Mouse (Mus musculus): ENCODE results near the gene Eya4. TPM values are rescaled to one million over a fixed set of nuclear protein-coding genes. Genes with fewer than 3 reads are reported as not detected.

Eya4 gene
- polyA plus RNA-seq, 1 experiment from 2014 or later: 0.77 TPM

- no peak overlapping the region for H3K4me2 ChIP-seq (ENCODE audit: low read length)
- WGBS: 90% methylated on average over 6 of the region's 6 CpGs
- no peaks in the 10 kb centered on the region for H3K9me3 ChIP-seq (ENCODE audit: control insufficient read depth, low read length)
- no peaks in the 10 kb centered on the region for H3K4me1 ChIP-seq (replicated peaks; ENCODE audit: control insufficient read depth, insufficient read depth, low read length)
- no peak overlapping the region for H3K9ac ChIP-seq (ENCODE audit: low read length)
- no peak for DNase-seq (ENCODE audit: low spot score)
- H3K36me3 ChIP-seq (ENCODE audit: control insufficient read depth, insufficient read depth, low read length): no peaks in the 10 kb centered on the region
- H3K27me3 ChIP-seq (replicated peaks; ENCODE audit: control insufficient read depth, insufficient read depth, low read length): no peaks in the 10 kb centered on the region
- no peak overlapping the region for H3K4me3 ChIP-seq (ENCODE audit: low read depth, low read length)
- ATAC-seq (replicated peaks; ENCODE audit: low FRiP score, low TSS enrichment, low read depth): no peak
- H3K27ac ChIP-seq (ENCODE audit: low read depth): no peak overlapping the region
Observed at GRCm38 (mm10) chr10:23185391-23185790, 165.2 kb downstream of the Eya4 start.

- Histone ChIP-seq H3K27me3 (replicated peaks; ENCODE audit: control insufficient read depth, insufficient read depth, low read length) (no peaks in the 10 kb centered on the region), H3K9me3 (ENCODE audit: control insufficient read depth, low read length) (no peaks in the 10 kb centered on the region), H3K4me2 (ENCODE audit: low read length) (no peak overlapping the region), H3K27ac (ENCODE audit: low read depth) (no peak overlapping the region), H3K4me3 (ENCODE audit: low read depth, low read length) (no peak overlapping the region), H3K36me3 (ENCODE audit: control insufficient read depth, insufficient read depth, low read length) (no peaks in the 10 kb centered on the region), H3K9ac (ENCODE audit: low read length) (no peak overlapping the region), H3K4me1 (replicated peaks; ENCODE audit: control insufficient read depth, insufficient read depth, low read length) (0 out of 2 replicates have a peak, but pooled peaks cover 5% of the 10 kb centered on the region)
- DNase-seq (ENCODE audit: low spot score) (no peak), ATAC-seq (replicated peaks; ENCODE audit: low FRiP score, low TSS enrichment, low read depth) (no peak)
- 78% methylated on average over 11 of the region's 11 CpGs for WGBS
Observed at GRCm38 (mm10) chr10:23181572-23182493, 168.8 kb downstream of the Eya4 start.

GRCm38 (mm10) chr10:23179285-23179684 lies 171.3 kb downstream of the Eya4 start:
- no peaks in the 10 kb centered on the region for H3K9me3 ChIP-seq (ENCODE audit: control insufficient read depth, low read length)
- DNase-seq (ENCODE audit: low spot score): no peak
- 70% methylated on average over 6 of the region's 6 CpGs for WGBS
- ATAC-seq (replicated peaks; ENCODE audit: low FRiP score, low TSS enrichment, low read depth): no peak
- no peak overlapping the region for H3K4me3 ChIP-seq (ENCODE audit: low read depth, low read length)
- no peak overlapping the region for H3K4me2 ChIP-seq (ENCODE audit: low read length)
- no peak overlapping the region for H3K9ac ChIP-seq (ENCODE audit: low read length)
- H3K27ac ChIP-seq (ENCODE audit: low read depth): no peak overlapping the region
- H3K27me3 ChIP-seq (replicated peaks; ENCODE audit: control insufficient read depth, insufficient read depth, low read length): no peaks in the 10 kb centered on the region
- H3K4me1 ChIP-seq (replicated peaks; ENCODE audit: control insufficient read depth, insufficient read depth, low read length): 0 out of 2 replicates have a peak, but pooled peaks cover 5% of the 10 kb centered on the region
- no peaks in the 10 kb centered on the region for H3K36me3 ChIP-seq (ENCODE audit: control insufficient read depth, insufficient read depth, low read length)

- Histone ChIP-seq H3K4me1 (replicated peaks; ENCODE audit: control insufficient read depth, insufficient read depth, low read length) (0 out of 2 replicates have a peak, but pooled peaks cover 5% of the 10 kb centered on the region), H3K4me2 (ENCODE audit: low read length) (peak overlapping the region; percentile 14; the same call in 1 of the 2 replicates), H3K27ac (ENCODE audit: low read depth) (no peak overlapping the region), H3K9me3 (ENCODE audit: control insufficient read depth, low read length) (no peaks in the 10 kb centered on the region), H3K36me3 (ENCODE audit: control insufficient read depth, insufficient read depth, low read length) (no peaks in the 10 kb centered on the region), H3K9ac (ENCODE audit: low read length) (no peak overlapping the region), H3K4me3 (ENCODE audit: low read depth, low read length) (no peak overlapping the region), H3K27me3 (replicated peaks; ENCODE audit: control insufficient read depth, insufficient read depth, low read length) (no peaks in the 10 kb centered on the region)
- 61% methylated on average over 5 of the region's 5 CpGs for WGBS
- no peak for DNase-seq (ENCODE audit: low spot score)
- ATAC-seq (replicated peaks; ENCODE audit: low FRiP score, low TSS enrichment, low read depth): no peak
Observed at GRCm38 (mm10) chr10:23177347-23178046, 173.1 kb downstream of the Eya4 start.

- Histone ChIP-seq H3K4me1 (replicated peaks; ENCODE audit: control insufficient read depth, insufficient read depth, low read length) (0 out of 2 replicates have a peak, but pooled peaks cover 5% of the 10 kb centered on the region), H3K9me3 (ENCODE audit: control insufficient read depth, low read length) (no peaks in the 10 kb centered on the region), H3K4me3 (ENCODE audit: low read depth, low read length) (no peak overlapping the region), H3K4me2 (ENCODE audit: low read length) (peak overlapping the region; percentile 14; the same call in 1 of the 2 replicates), H3K27me3 (replicated peaks; ENCODE audit: control insufficient read depth, insufficient read depth, low read length) (no peaks in the 10 kb centered on the region), H3K9ac (ENCODE audit: low read length) (no peak overlapping the region), H3K27ac (ENCODE audit: low read depth) (no peak overlapping the region), H3K36me3 (ENCODE audit: control insufficient read depth, insufficient read depth, low read length) (no peaks in the 10 kb centered on the region)
- WGBS: 57% methylated on average over 8 of the region's 8 CpGs
- ATAC-seq (replicated peaks; ENCODE audit: low FRiP score, low TSS enrichment, low read depth): no peak
- no peak for DNase-seq (ENCODE audit: low spot score)
Observed at GRCm38 (mm10) chr10:23176666-23177346, 173.8 kb downstream of the Eya4 start.

- no peak overlapping the region for H3K27ac ChIP-seq (ENCODE audit: low read depth)
- ATAC-seq (replicated peaks; ENCODE audit: low FRiP score, low TSS enrichment, low read depth): no peak
- H3K4me2 ChIP-seq (ENCODE audit: low read length): no peak overlapping the region
- H3K4me1 ChIP-seq (replicated peaks; ENCODE audit: control insufficient read depth, insufficient read depth, low read length): no peaks in the 10 kb centered on the region
- 94% methylated on average over 7 of the region's 7 CpGs for WGBS
- no peak overlapping the region for H3K9ac ChIP-seq (ENCODE audit: low read length)
- no peaks in the 10 kb centered on the region for H3K9me3 ChIP-seq (ENCODE audit: control insufficient read depth, low read length)
- H3K27me3 ChIP-seq (replicated peaks; ENCODE audit: control insufficient read depth, insufficient read depth, low read length): no peaks in the 10 kb centered on the region
- no peak for DNase-seq (ENCODE audit: low spot score)
- no peaks in the 10 kb centered on the region for H3K36me3 ChIP-seq (ENCODE audit: control insufficient read depth, insufficient read depth, low read length)
- H3K4me3 ChIP-seq (ENCODE audit: low read depth, low read length): no peak overlapping the region
Observed at GRCm38 (mm10) chr10:23171541-23171940, 179.0 kb downstream of the Eya4 start.

GRCm38 (mm10) chr10:23165089-23165642 lies 185.4 kb downstream of the Eya4 start:
- DNase-seq (ENCODE audit: low spot score): no peak
- no peak for ATAC-seq (replicated peaks; ENCODE audit: low FRiP score, low TSS enrichment, low read depth)
- H3K9ac ChIP-seq (ENCODE audit: low read length): no peak overlapping the region
- no peak overlapping the region for H3K4me3 ChIP-seq (ENCODE audit: low read depth, low read length)
- no peaks in the 10 kb centered on the region for H3K27me3 ChIP-seq (replicated peaks; ENCODE audit: control insufficient read depth, insufficient read depth, low read length)
- no peaks in the 10 kb centered on the region for H3K9me3 ChIP-seq (ENCODE audit: control insufficient read depth, low read length)
- H3K4me2 ChIP-seq (ENCODE audit: low read length): no peak overlapping the region
- no peaks in the 10 kb centered on the region for H3K4me1 ChIP-seq (replicated peaks; ENCODE audit: control insufficient read depth, insufficient read depth, low read length)
- no peak overlapping the region for H3K27ac ChIP-seq (ENCODE audit: low read depth)
- H3K36me3 ChIP-seq (ENCODE audit: control insufficient read depth, insufficient read depth, low read length): no peaks in the 10 kb centered on the region
- WGBS: 64% methylated on average over 7 of the region's 7 CpGs

GRCm38 (mm10) chr10:23159844-23160243 lies 190.7 kb downstream of the Eya4 start:
- Histone ChIP-seq H3K4me2 (ENCODE audit: low read length) (no peak overlapping the region), H3K27ac (ENCODE audit: low read depth) (no peak overlapping the region), H3K4me3 (ENCODE audit: low read depth, low read length) (no peak overlapping the region), H3K9me3 (ENCODE audit: control insufficient read depth, low read length) (no peaks in the 10 kb centered on the region), H3K27me3 (replicated peaks; ENCODE audit: control insufficient read depth, insufficient read depth, low read length) (no peaks in the 10 kb centered on the region), H3K9ac (ENCODE audit: low read length) (no peak overlapping the region), H3K36me3 (ENCODE audit: control insufficient read depth, insufficient read depth, low read length) (no peaks in the 10 kb centered on the region), H3K4me1 (replicated peaks; ENCODE audit: control insufficient read depth, insufficient read depth, low read length) (peaks cover 8% of the 10 kb centered on the region)
- DNase-seq (ENCODE audit: low spot score): no peak
- ATAC-seq (replicated peaks; ENCODE audit: low FRiP score, low TSS enrichment, low read depth): no peak
- 50% methylated on average over 10 of the region's 10 CpGs for WGBS
